In genomic region chr10:59951211-59952151, GRCm38 (mm10) we compare ENCODE assay signal across 8 mouse cellular contexts. TPM values are rescaled to one million over a fixed set of nuclear protein-coding genes. Genes with fewer than 3 reads are reported as not detected.
DNase-seq lines count a peak whose midpoint lies in the region; ATAC-seq and TF ChIP-seq lines count a peak whose summit lies in the region.

TSS of gene Ddit4 (minus strand) at chr10:59951834.

- peak within 1 kb of the TSS; percentile 89 for H3K9ac ChIP-seq in heart, embryonic 14.5 days (ENCODE audit: low read length)
- peak within 1 kb of the TSS; percentile 64 for H3K9ac ChIP-seq in liver, embryonic 14.5 days (replicated peaks)
- peak within 1 kb of the TSS; percentile 90 for H3K9ac ChIP-seq in neural tube, embryonic 11.5 days (ENCODE audit: low read length)
- peak within 1 kb of the TSS; percentile 97 for H3K9ac ChIP-seq in stomach, postnatal 0 days (ENCODE audit: low read length)

- H3K9me3 ChIP-seq in heart, embryonic 14.5 days (ENCODE audit: control insufficient read depth, low read length), result no peaks in the 10 kb centered on the region
- H3K9me3 ChIP-seq in liver, embryonic 14.5 days (ENCODE audit: control insufficient read depth, low read length), result no peaks in the 10 kb centered on the region
- no peaks in the 10 kb centered on the region for H3K9me3 ChIP-seq in neural tube, embryonic 11.5 days (ENCODE audit: control insufficient read depth, low read length)
- H3K9me3 ChIP-seq in stomach, postnatal 0 days (ENCODE audit: control insufficient read depth, low read length), result no peaks in the 10 kb centered on the region

- peaks cover 5% of the 10 kb centered on the region for H3K4me1 ChIP-seq in brown adipose tissue, adult 24 weeks (ENCODE audit: control insufficient read depth, insufficient read depth, insufficient read length, low read length)
- H3K4me1 ChIP-seq in heart, embryonic 14.5 days (ENCODE audit: control insufficient read depth in 2 of 2, insufficient read depth in 2 of 2, low read length in 2 of 2), result peaks cover 18 to 35% of the 10 kb centered on the region in 2 experiments
- H3K4me1 ChIP-seq in liver, embryonic 14.5 days (replicated peaks; ENCODE audit: control insufficient read depth in 2 of 2, insufficient read depth in 2 of 2, low read length in 1 of 2), result peaks cover 0 to 7% of the 10 kb centered on the region in 2 experiments; a peak in 2 of 4 replicates
- H3K4me1 ChIP-seq in neural tube, embryonic 11.5 days (ENCODE audit: control insufficient read depth, insufficient read depth, low read length), result peaks cover 25% of the 10 kb centered on the region
- peaks cover 2% of the 10 kb centered on the region for H3K4me1 ChIP-seq in stomach, postnatal 0 days (replicated peaks; ENCODE audit: control insufficient read depth, insufficient read depth)

- ATAC-seq in heart, embryonic 14.5 days (ENCODE audit: insufficient number of reproducible peaks, insufficient read depth, low FRiP score, low read depth), result peak; percentile 97
- ATAC-seq in liver, embryonic 14.5 days (ENCODE audit: insufficient read depth), result peak; percentile 98
- peak; percentile 97 for ATAC-seq in neural tube, embryonic 11.5 days (ENCODE audit: insufficient read depth, low FRiP score, low TSS enrichment)
- peak; percentile 96 for ATAC-seq in stomach, postnatal 0 days (ENCODE audit: low FRiP score, low TSS enrichment)

- H3K4me2 ChIP-seq in heart, embryonic 14.5 days (ENCODE audit: low read length), result peak within 1 kb of the TSS; percentile 68
- peak within 1 kb of the TSS; percentile 90 for H3K4me2 ChIP-seq in liver, embryonic 14.5 days (ENCODE audit: low read depth)
- peak within 1 kb of the TSS; percentile 96 for H3K4me2 ChIP-seq in neural tube, embryonic 11.5 days (ENCODE audit: low read depth)
- H3K4me2 ChIP-seq in stomach, postnatal 0 days (replicated peaks; ENCODE audit: low read depth), result peak within 1 kb of the TSS; percentile 95

- H3K27me3 ChIP-seq in heart, embryonic 14.5 days (ENCODE audit: control insufficient read depth, insufficient read depth, low read length), result no peaks in the 10 kb centered on the region
- H3K27me3 ChIP-seq in liver, embryonic 14.5 days (ENCODE audit: control insufficient read depth, insufficient read depth, low read length), result peaks cover 10% of the 10 kb centered on the region
- H3K27me3 ChIP-seq in neural tube, embryonic 11.5 days (ENCODE audit: control insufficient read depth, insufficient read depth, low read length), result no peaks in the 10 kb centered on the region
- no peaks in the 10 kb centered on the region for H3K27me3 ChIP-seq in stomach, postnatal 0 days (ENCODE audit: control insufficient read depth, insufficient read depth, low read length)

- peak; percentile 99 for DNase-seq in CD4-positive, CD25-positive, alpha-beta regulatory T cell, adult 2 months (ENCODE audit: low read depth, low spot score)
- DNase-seq in fibroblast of lung, adult 2 months (ENCODE audit: low read depth), result peak; percentile 97
- peak; percentile 100 for DNase-seq in kidney, postnatal 25 days
- DNase-seq in liver, embryonic 14.5 days (ENCODE audit: low read depth in 3 of 3, low spot score in 3 of 3), result peak; percentile 87 to 93 (median 92)
- peak; percentile 100 for DNase-seq in neural tube, embryonic 11.5 days (ENCODE audit: low spot score)
- peak; percentile 100 for DNase-seq in stomach, postnatal 0 days (ENCODE audit: low spot score)

- H3K4me3 ChIP-seq in brown adipose tissue, adult 24 weeks (ENCODE audit: insufficient read depth, low read depth, low read length), result peak within 1 kb of the TSS; percentile 92
- peak within 1 kb of the TSS; percentile 65 to 73 for H3K4me3 ChIP-seq in heart, embryonic 14.5 days (ENCODE audit: control insufficient read depth in 1 of 2, insufficient read depth in 1 of 2, low read depth in 1 of 2, low read length in 2 of 2)
- H3K4me3 ChIP-seq in liver, embryonic 14.5 days (ENCODE audit: insufficient read depth in 1 of 2, low read depth in 2 of 2, low read length in 2 of 2), result peak within 1 kb of the TSS; percentile 56 to 64
- H3K4me3 ChIP-seq in neural tube, embryonic 11.5 days (ENCODE audit: low read depth, low read length), result peak within 1 kb of the TSS; percentile 86
- H3K4me3 ChIP-seq in stomach, postnatal 0 days (ENCODE audit: low read depth, low read length), result peak within 1 kb of the TSS; percentile 93

- no peak for TF ChIP-seq CTCF in liver, embryonic 14.5 days (IDR thresholded peaks at IDR 0.05; ENCODE audit: low read depth)
- TF ChIP-seq CTCF in stomach, postnatal 0 days (IDR thresholded peaks at IDR 0.05; ENCODE audit: low read depth), result peak; percentile 25; the same call in 1 of the 2 replicates

- peak within 1 kb of the TSS; percentile 91 for H3K27ac ChIP-seq in brown adipose tissue, adult 24 weeks (replicated peaks; ENCODE audit: low read depth, low read length)
- H3K27ac ChIP-seq in heart, embryonic 14.5 days (replicated peaks in 1 of 2; ENCODE audit: control insufficient read depth in 1 of 2, insufficient read depth in 1 of 2, low read depth in 2 of 2, low read length in 2 of 2), result peak within 1 kb of the TSS; percentile 93 to 96
- no peak within 1 kb of the TSS for H3K27ac ChIP-seq in liver, embryonic 14.5 days
- H3K27ac ChIP-seq in neural tube, embryonic 11.5 days (ENCODE audit: low read depth, low read length), result peak within 1 kb of the TSS; percentile 92
- H3K27ac ChIP-seq in stomach, postnatal 0 days (replicated peaks), result peak within 1 kb of the TSS; percentile 95

- no peak for TF ChIP-seq EP300 in liver, embryonic 14.5 days (IDR thresholded peaks at IDR 0.05; ENCODE audit: low read depth)
- no peak for TF ChIP-seq EP300 in stomach, postnatal 0 days (optimal IDR thresholded peaks at IDR 0.05)

- WGBS in heart, embryonic 14.5 days, result under 1% methylated on average over 76 of the region's 76 CpGs
- under 1% methylated on average over 76 of the region's 76 CpGs for WGBS in liver, embryonic 14.5 days (ENCODE audit: insufficient replicate concordance)
- WGBS in neural tube, embryonic 11.5 days, result under 1% methylated on average over 72 of the region's 76 CpGs
- under 1% methylated on average over 76 of the region's 76 CpGs for WGBS in stomach, postnatal 0 days

- peaks cover 14% of the 10 kb centered on the region; the same call in 1 of the 2 replicates for H3K36me3 ChIP-seq in heart, embryonic 14.5 days (ENCODE audit: control insufficient read depth, insufficient read depth, low read length)
- no peaks in the 10 kb centered on the region for H3K36me3 ChIP-seq in liver, embryonic 14.5 days (replicated peaks; ENCODE audit: control insufficient read depth, insufficient read depth, low read depth)
- H3K36me3 ChIP-seq in neural tube, embryonic 11.5 days (ENCODE audit: control insufficient read depth, insufficient read depth, low read length), result no peaks in the 10 kb centered on the region
- H3K36me3 ChIP-seq in stomach, postnatal 0 days (ENCODE audit: control insufficient read depth, insufficient read depth, low read length), result no peaks in the 10 kb centered on the region

RNA-seq across cellular contexts. Expression of gene Ddit4, which starts in this region (rescaled TPM):
- polyA plus RNA-seq in brown adipose tissue, adult 24 weeks (2012; ENCODE audit: insufficient read depth, insufficient read length, missing spikeins), result 6.1 and 17.7 TPM in 2 replicates
- polyA plus RNA-seq in heart, embryonic 14.5 days (2014; fragmentation: Nextera tagmentation; extraction: Ambion mirVana), result 0.70 and 2.4 TPM in 2 replicates
- 2.5 and 3.3 TPM in 2 replicates for polyA plus RNA-seq in liver, embryonic 14.5 days (2012; rRNA removed)
- 0.20 and 0.39 TPM in 2 replicates for polyA plus RNA-seq in liver, embryonic 14.5 days (2014; fragmentation: Nextera tagmentation; extraction: Ambion mirVana)
- polyA plus RNA-seq in neural tube, embryonic 11.5 days (2014; fragmentation: Nextera tagmentation; extraction: Ambion mirVana), result 5.2 and 7.0 TPM in 2 replicates
- polyA plus RNA-seq in stomach, postnatal 0 days (2015; fragmentation: Nextera tagmentation; extraction: Ambion mirVana), result 12.4 and 17.3 TPM in 2 replicates
